Mouse (Mus musculus): ENCODE measurements around the gene Tmem245. TPM values are rescaled to one million over a fixed set of nuclear protein-coding genes. Genes with fewer than 3 reads are reported as not detected.
"Not testable (repeated sequence)": the region's sequence is repeated elsewhere in the genome, so short reads cannot be mapped to it uniquely, and the experiment has no call there.

Tmem245 gene
- polyA plus RNA-seq, 1 experiment from 2014 or later: 14.3 TPM

- Histone ChIP-seq H3K9ac (ENCODE audit: low read depth, low read length) (no peak overlapping the region), H3K27ac (ENCODE audit: low read depth, low read length) (no peak overlapping the region), H3K4me1 (ENCODE audit: control insufficient read depth, insufficient read depth, low read length) (no peaks in the 10 kb centered on the region), H3K9me3 (ENCODE audit: control insufficient read depth, low read length) (no peaks in the 10 kb centered on the region), H3K36me3 (ENCODE audit: control insufficient read depth, insufficient read depth, low read length) (peaks cover 32% of the 10 kb centered on the region), H3K4me3 (ENCODE audit: low read length) (no peak overlapping the region), H3K4me2 (replicated peaks; ENCODE audit: low read depth, low read length) (no peak overlapping the region), H3K27me3 (ENCODE audit: control insufficient read depth, insufficient read depth, low read length) (no peaks in the 10 kb centered on the region)
- WGBS: 93% methylated on average over 6 of the region's 6 CpGs
- no peak for ATAC-seq (ENCODE audit: low FRiP score, low TSS enrichment)
These were observed 54.6 kb downstream of the Tmem245 start for GRCm38 (mm10) chr4:56892501-56893115.

GRCm38 (mm10) chr4:56888483-56888882 lies 58.8 kb downstream of the Tmem245 start:
- Histone ChIP-seq H3K9ac (ENCODE audit: low read depth, low read length) (no peak overlapping the region), H3K36me3 (ENCODE audit: control insufficient read depth, insufficient read depth, low read length) (peaks cover 49% of the 10 kb centered on the region), H3K27ac (ENCODE audit: low read depth, low read length) (no peak overlapping the region), H3K4me1 (ENCODE audit: control insufficient read depth, insufficient read depth, low read length) (no peaks in the 10 kb centered on the region), H3K4me3 (ENCODE audit: low read length) (no peak overlapping the region), H3K9me3 (ENCODE audit: control insufficient read depth, low read length) (no peaks in the 10 kb centered on the region), H3K4me2 (replicated peaks; ENCODE audit: low read depth, low read length) (no peak overlapping the region), H3K27me3 (ENCODE audit: control insufficient read depth, insufficient read depth, low read length) (no peaks in the 10 kb centered on the region)
- WGBS: 86% methylated on average over 5 of the region's 5 CpGs
- no peak for ATAC-seq (ENCODE audit: low FRiP score, low TSS enrichment)

DNA sequence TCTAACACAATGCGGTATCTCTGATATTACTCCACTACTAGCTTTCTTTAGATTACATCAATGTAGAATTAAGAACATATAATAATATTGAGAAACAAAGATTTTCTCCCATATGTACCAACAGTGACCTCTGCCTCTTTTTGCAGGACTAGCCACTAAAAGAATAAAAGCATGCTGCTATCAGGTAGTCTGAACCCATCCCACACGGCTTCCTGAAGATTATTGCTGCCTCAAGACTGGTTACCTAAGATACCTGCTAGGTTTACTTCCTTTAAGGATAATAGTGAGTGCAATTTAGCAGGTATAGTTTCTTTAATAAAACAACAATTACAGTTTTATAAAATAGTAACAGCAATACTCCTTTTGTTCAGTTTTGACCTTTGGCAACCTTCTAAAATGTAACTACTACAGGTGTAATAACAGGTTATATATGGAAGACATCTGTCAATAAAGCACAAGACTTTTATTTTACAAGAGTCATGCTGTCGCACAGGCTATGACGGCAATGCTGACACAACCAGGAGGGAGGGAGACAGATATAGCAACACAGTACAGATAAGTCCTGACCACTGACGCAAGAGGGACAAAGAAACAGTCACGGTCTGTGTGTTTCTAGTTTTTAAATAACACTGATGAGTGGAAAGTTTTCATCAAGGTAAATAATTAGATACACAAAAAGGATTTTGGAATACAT lies 60.8 kb downstream of the Tmem245 start:
- 92% methylated on average over 6 of the region's 6 CpGs for WGBS
- no peak overlapping the region for H3K4me2 ChIP-seq (replicated peaks; ENCODE audit: low read depth, low read length)
- no peaks in the 10 kb centered on the region for H3K27me3 ChIP-seq (ENCODE audit: control insufficient read depth, insufficient read depth, low read length)
- no peak overlapping the region for H3K9ac ChIP-seq (ENCODE audit: low read depth, low read length)
- no peaks in the 10 kb centered on the region for H3K9me3 ChIP-seq (ENCODE audit: control insufficient read depth, low read length)
- ATAC-seq (ENCODE audit: low FRiP score, low TSS enrichment): no peak
- no peaks in the 10 kb centered on the region for H3K4me1 ChIP-seq (ENCODE audit: control insufficient read depth, insufficient read depth, low read length)
- no peak overlapping the region for H3K4me3 ChIP-seq (ENCODE audit: low read length)
- H3K27ac ChIP-seq (ENCODE audit: low read depth, low read length): no peak overlapping the region
- peaks cover 56% of the 10 kb centered on the region for H3K36me3 ChIP-seq (ENCODE audit: control insufficient read depth, insufficient read depth, low read length)

GRCm38 (mm10) chr4:56880036-56880703 lies 67.1 kb downstream of the Tmem245 start:
- Histone ChIP-seq H3K36me3 (ENCODE audit: control insufficient read depth, insufficient read depth, low read length) (peaks cover 60% of the 10 kb centered on the region), H3K9me3 (ENCODE audit: control insufficient read depth, low read length) (no peaks in the 10 kb centered on the region), H3K4me3 (ENCODE audit: low read length) (no peak overlapping the region), H3K9ac (ENCODE audit: low read depth, low read length) (no peak overlapping the region), H3K4me2 (replicated peaks; ENCODE audit: low read depth, low read length) (no peak overlapping the region), H3K27me3 (ENCODE audit: control insufficient read depth, insufficient read depth, low read length) (no peaks in the 10 kb centered on the region), H3K27ac (ENCODE audit: low read depth, low read length) (no peak overlapping the region), H3K4me1 (ENCODE audit: control insufficient read depth, insufficient read depth, low read length) (no peaks in the 10 kb centered on the region)
- ATAC-seq (ENCODE audit: low FRiP score, low TSS enrichment): no peak
- 87% methylated on average over 11 of the region's 11 CpGs for WGBS

DNA sequence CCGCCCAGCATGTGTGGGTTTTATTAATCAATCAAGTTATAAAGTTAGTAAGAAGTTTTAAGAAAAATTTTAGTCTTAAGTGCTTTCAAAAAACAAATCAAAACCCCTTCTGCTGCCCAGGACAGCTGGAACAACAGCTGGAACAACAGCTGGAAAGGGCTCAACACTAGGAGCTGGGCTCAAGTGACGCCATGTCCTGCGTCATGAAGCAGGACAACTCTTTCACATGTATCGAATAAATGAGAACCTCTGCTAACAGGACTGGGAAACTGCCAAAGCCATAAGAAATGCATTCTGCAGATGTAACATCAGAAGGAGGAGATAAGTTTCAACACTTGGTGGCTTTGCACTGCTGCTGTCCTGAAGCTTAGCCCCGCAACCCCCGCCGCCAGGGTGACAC lies 68.3 kb downstream of the Tmem245 start:
- H3K27me3 ChIP-seq (ENCODE audit: control insufficient read depth, insufficient read depth, low read length): no peaks in the 10 kb centered on the region
- peaks cover 56% of the 10 kb centered on the region for H3K36me3 ChIP-seq (ENCODE audit: control insufficient read depth, insufficient read depth, low read length)
- no peak overlapping the region for H3K27ac ChIP-seq (ENCODE audit: low read depth, low read length)
- no peak overlapping the region for H3K4me3 ChIP-seq (ENCODE audit: low read length)
- no peak overlapping the region for H3K4me2 ChIP-seq (replicated peaks; ENCODE audit: low read depth, low read length)
- H3K9me3 ChIP-seq (ENCODE audit: control insufficient read depth, low read length): no peaks in the 10 kb centered on the region
- WGBS: 88% methylated on average over 7 of the region's 7 CpGs
- no peak for ATAC-seq (ENCODE audit: low FRiP score, low TSS enrichment)
- H3K4me1 ChIP-seq (ENCODE audit: control insufficient read depth, insufficient read depth, low read length): no peaks in the 10 kb centered on the region
- no peak overlapping the region for H3K9ac ChIP-seq (ENCODE audit: low read depth, low read length)

DNA sequence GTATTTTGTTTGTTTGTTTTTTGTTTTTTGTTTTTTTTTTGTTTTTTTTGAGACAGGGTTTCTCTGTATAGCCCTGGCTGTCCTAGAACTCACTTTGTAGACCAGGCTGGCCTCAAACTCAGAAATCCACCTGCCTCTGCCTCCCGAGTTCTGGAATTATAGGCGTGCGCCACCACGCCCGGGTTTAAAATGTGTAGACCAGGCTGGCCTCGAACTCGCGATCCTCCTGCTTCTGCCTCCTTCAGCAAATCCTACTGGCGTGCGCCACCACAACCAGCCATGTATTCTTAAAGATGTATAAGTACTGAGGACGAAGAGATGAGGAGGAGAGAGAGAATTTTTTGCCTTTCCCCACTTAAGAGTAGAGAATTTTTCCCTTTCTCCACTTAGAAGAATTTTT lies 76.7 kb downstream of the Tmem245 start:
- over 99% methylated on average over 11 of the region's 11 CpGs for WGBS

GRCm38 (mm10) chr4:56867761-56868160 lies 79.5 kb downstream of the Tmem245 start:
- WGBS: 44% methylated on average over 5 of the region's 5 CpGs
- no peak overlapping the region for H3K4me2 ChIP-seq (replicated peaks; ENCODE audit: low read depth, low read length)

More for the DNA sequence above, 76.7 kb downstream of the Tmem245 start:
- H3K4me2 ChIP-seq (replicated peaks; ENCODE audit: low read depth, low read length); H3K4me3 ChIP-seq (ENCODE audit: low read length); H3K27ac ChIP-seq (ENCODE audit: low read depth, low read length); H3K9me3 ChIP-seq (ENCODE audit: control insufficient read depth, low read length); H3K27me3 ChIP-seq (ENCODE audit: control insufficient read depth, insufficient read depth, low read length); ATAC-seq (ENCODE audit: low FRiP score, low TSS enrichment); H3K9ac ChIP-seq (ENCODE audit: low read depth, low read length): not testable (repeated sequence)
- H3K36me3 ChIP-seq (ENCODE audit: control insufficient read depth, insufficient read depth, low read length): peaks cover 15% of the 10 kb centered on the region; the same call in 1 of the 2 replicates
- H3K4me1 ChIP-seq (ENCODE audit: control insufficient read depth, insufficient read depth, low read length): peaks cover 16% of the 10 kb centered on the region

DNA sequence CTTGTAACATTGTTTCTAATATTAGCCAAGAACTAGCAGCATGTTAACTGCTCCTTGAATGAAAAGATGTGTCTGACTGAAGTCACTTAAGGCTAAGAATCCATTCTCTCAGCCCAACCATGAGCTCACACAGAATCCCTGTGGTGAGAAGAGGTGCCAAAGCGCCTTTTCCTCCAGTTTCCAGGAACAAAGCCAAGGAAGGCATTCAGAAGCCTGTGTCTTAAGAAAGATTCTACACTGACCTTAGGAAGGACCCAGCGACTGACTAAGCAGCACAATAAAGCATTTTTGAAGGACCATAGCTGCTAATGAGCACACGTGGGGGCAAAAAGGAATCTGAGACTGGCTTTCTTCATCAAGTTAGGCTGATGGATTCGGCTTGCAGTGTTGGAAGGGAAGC lies 81.3 kb downstream of the Tmem245 start:
- H3K9me3 ChIP-seq (ENCODE audit: control insufficient read depth, low read length): peaks cover 2% of the 10 kb centered on the region; the same call in 1 of the 2 replicates
- peaks cover 2% of the 10 kb centered on the region; the same call in 1 of the 2 replicates for H3K36me3 ChIP-seq (ENCODE audit: control insufficient read depth, insufficient read depth, low read length)
- peaks cover 23% of the 10 kb centered on the region for H3K4me1 ChIP-seq (ENCODE audit: control insufficient read depth, insufficient read depth, low read length)
- H3K27me3 ChIP-seq (ENCODE audit: control insufficient read depth, insufficient read depth, low read length): no peaks in the 10 kb centered on the region
- H3K4me3 ChIP-seq (ENCODE audit: low read length): no peak overlapping the region
- 61% methylated on average over 4 of the region's 4 CpGs for WGBS
- no peak overlapping the region for H3K9ac ChIP-seq (ENCODE audit: low read depth, low read length)
- no peak overlapping the region for H3K27ac ChIP-seq (ENCODE audit: low read depth, low read length)
- H3K4me2 ChIP-seq (replicated peaks; ENCODE audit: low read depth, low read length): no peak overlapping the region
- no peak for ATAC-seq (ENCODE audit: low FRiP score, low TSS enrichment)

More at GRCm38 (mm10) chr4:56867761-56868160, 79.5 kb downstream of the Tmem245 start:
- Histone ChIP-seq H3K9ac (ENCODE audit: low read depth, low read length) (no peak overlapping the region), H3K27ac (ENCODE audit: low read depth, low read length) (peak overlapping the region; percentile 68), H3K27me3 (ENCODE audit: control insufficient read depth, insufficient read depth, low read length) (no peaks in the 10 kb centered on the region), H3K36me3 (ENCODE audit: control insufficient read depth, insufficient read depth, low read length) (peaks cover 2% of the 10 kb centered on the region; the same call in 1 of the 2 replicates), H3K4me1 (ENCODE audit: control insufficient read depth, insufficient read depth, low read length) (peaks cover 23% of the 10 kb centered on the region), H3K9me3 (ENCODE audit: control insufficient read depth, low read length) (peaks cover 4% of the 10 kb centered on the region; the same call in 1 of the 2 replicates), H3K4me3 (ENCODE audit: low read length) (no peak overlapping the region)
- no peak for ATAC-seq (ENCODE audit: low FRiP score, low TSS enrichment)
